Mouse (Mus musculus): ENCODE results near the gene Dok4.

GRCm38 (mm10) chr8:94869146-94869545 is 7.0 kb downstream of the Dok4 start:
- no peak for TF ChIP-seq CTCF (IDR thresholded peaks at IDR 0.05; ENCODE audit: low read depth)
- TF ChIP-seq EP300 (optimal IDR thresholded peaks at IDR 0.05): no peak

Measured in stomach, postnatal 0 days (tissue).